Mouse (Mus musculus): ENCODE measurements around the gene Slc25a31. TPM values are rescaled to one million over a fixed set of nuclear protein-coding genes. Genes with fewer than 3 reads are reported as not detected.

Slc25a31 gene
- polyA plus RNA-seq, 1 experiment: not detected

DNA sequence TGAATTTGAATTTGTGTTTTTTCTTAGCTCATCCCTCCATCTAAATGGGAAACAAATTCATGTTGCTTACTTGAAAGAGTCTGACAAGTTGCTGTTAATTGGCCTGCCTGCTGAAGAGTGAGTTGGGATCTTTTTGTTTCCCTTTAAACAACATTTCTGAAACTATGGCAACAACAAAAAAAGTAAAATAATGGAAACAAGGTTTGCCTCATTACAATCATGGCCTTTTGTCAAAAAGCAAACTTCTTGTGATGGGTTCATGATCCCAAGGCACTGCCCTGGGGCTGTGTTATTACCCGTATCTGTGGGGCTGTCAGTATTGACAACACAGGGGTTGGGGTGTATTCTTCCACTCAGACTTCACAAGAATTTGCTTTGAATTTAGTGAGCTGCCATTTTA is 29.8 kb upstream of the Slc25a31 start:
- WGBS: 84% methylated on average over 1 of the region's 1 CpGs
- TF ChIP-seq CTCF (IDR thresholded peaks at IDR 0.05; ENCODE audit: control insufficient read depth, insufficient read depth, low read length): no peak
- TF ChIP-seq POLR2A (IDR thresholded peaks at IDR 0.05; ENCODE audit: borderline replicate concordance, control insufficient read depth, low read depth, low read length): no peak
- Histone ChIP-seq H3K27ac (ENCODE audit: control insufficient read depth, insufficient read depth, low read depth, low read length, poor library complexity) (no peak overlapping the region), H3K4me1 (ENCODE audit: control insufficient read depth, insufficient read depth, low read length) (no peaks in the 10 kb centered on the region), H3K4me3 (replicated peaks; ENCODE audit: control insufficient read depth, low read depth, low read length) (no peak overlapping the region)

DNA sequence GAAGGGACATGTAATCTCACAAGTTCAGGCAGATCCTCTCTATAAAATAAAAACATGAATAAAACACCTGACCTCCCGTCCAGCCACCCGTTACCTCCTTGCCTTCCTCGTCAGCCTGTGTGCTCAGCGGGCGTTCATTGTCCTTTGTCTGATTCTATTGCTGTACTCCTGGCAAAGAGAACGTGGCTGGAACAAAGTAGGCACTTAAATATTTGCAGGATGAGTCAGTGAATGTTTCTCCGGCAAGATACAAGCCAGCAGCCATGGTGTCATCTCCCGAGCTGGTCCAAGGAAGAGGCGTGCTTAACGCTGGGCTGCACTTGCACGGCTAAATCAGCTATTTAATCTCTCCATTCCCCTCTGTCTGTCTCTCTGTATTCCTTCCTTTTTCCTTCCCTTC is 26.3 kb upstream of the Slc25a31 start:
- Histone ChIP-seq H3K4me3 (replicated peaks; ENCODE audit: control insufficient read depth, low read depth, low read length) (no peak overlapping the region), H3K4me1 (ENCODE audit: control insufficient read depth, insufficient read depth, low read length) (no peaks in the 10 kb centered on the region), H3K27ac (ENCODE audit: control insufficient read depth, insufficient read depth, low read depth, low read length, poor library complexity) (no peak overlapping the region)
- WGBS: 86% methylated on average over 11 of the region's 11 CpGs
- TF ChIP-seq POLR2A (IDR thresholded peaks at IDR 0.05; ENCODE audit: borderline replicate concordance, control insufficient read depth, low read depth, low read length) (no peak), CTCF (IDR thresholded peaks at IDR 0.05; ENCODE audit: control insufficient read depth, insufficient read depth, low read length) (no peak)

DNA sequence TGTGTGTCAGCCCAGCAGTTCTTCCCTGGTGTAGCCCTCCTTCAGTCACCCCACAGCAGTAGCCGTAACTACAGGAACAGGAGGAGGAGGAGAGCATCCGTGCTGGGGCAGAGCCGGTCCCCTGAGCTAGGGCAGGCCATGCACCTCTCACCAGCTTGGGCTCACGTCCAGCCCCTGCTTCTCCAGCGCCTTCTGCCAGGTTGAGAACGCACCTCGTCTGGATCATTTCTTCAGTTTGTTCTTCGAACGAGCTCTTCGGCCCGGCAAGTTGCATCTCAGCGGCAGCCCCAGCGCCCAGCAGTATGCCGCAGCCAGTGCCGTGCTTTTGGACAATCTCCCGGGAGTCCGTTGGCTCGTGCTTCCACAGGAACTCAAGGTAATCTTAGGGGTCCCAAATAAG is 25.5 kb upstream of the Slc25a31 start:
- TF ChIP-seq POLR2A (IDR thresholded peaks at IDR 0.05; ENCODE audit: borderline replicate concordance, control insufficient read depth, low read depth, low read length) (no peak), CTCF (IDR thresholded peaks at IDR 0.05; ENCODE audit: control insufficient read depth, insufficient read depth, low read length) (no peak)
- no peak overlapping the region for H3K27ac ChIP-seq (ENCODE audit: control insufficient read depth, insufficient read depth, low read depth, low read length, poor library complexity)

DNA sequence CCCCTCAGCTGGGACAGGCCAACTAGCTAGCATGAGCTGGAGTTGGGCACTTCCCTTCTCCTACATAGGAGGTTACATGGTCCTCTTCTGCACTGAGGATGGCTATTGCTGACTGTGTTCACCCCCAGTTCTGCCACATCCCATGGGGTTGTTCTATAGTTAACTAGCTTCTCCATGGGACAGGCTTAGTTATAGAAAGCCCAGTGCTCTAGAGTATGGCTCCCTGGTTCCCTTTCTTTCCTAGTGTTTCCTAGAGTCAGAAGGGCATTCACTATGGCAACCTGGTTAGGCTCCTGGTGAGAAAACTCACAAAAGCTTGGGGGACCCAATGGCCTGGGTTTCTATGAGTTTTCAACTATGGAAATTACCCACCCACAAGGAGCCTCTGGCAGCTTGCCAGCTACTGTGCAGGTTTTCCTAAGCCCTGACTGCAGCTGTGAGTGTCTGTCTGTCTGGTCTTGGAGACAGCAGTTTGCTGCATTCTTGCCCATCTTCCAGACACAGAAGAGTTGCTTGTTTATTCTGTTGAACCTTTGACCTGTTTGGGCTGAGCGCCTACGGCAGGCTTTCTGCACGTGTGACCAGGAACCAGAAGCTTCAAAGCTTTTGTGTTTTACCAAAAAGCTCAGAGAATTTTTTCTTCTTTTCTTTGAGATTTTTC is 22.7 kb upstream of the Slc25a31 start:
- TF ChIP-seq POLR2A (IDR thresholded peaks at IDR 0.05; ENCODE audit: borderline replicate concordance, control insufficient read depth, low read depth, low read length) (no peak), CTCF (IDR thresholded peaks at IDR 0.05; ENCODE audit: control insufficient read depth, insufficient read depth, low read length) (no peak)
- Histone ChIP-seq H3K4me1 (ENCODE audit: control insufficient read depth, insufficient read depth, low read length) (no peaks in the 10 kb centered on the region), H3K27ac (ENCODE audit: control insufficient read depth, insufficient read depth, low read depth, low read length, poor library complexity) (no peak overlapping the region), H3K4me3 (replicated peaks; ENCODE audit: control insufficient read depth, low read depth, low read length) (no peak overlapping the region)
- 78% methylated on average over 3 of the region's 3 CpGs for WGBS

More for the DNA sequence above, 25.5 kb upstream of the Slc25a31 start:
- no peaks in the 10 kb centered on the region for H3K4me1 ChIP-seq (ENCODE audit: control insufficient read depth, insufficient read depth, low read length)
- WGBS: 90% methylated on average over 18 of the region's 18 CpGs
- no peak overlapping the region for H3K4me3 ChIP-seq (replicated peaks; ENCODE audit: control insufficient read depth, low read depth, low read length)

DNA sequence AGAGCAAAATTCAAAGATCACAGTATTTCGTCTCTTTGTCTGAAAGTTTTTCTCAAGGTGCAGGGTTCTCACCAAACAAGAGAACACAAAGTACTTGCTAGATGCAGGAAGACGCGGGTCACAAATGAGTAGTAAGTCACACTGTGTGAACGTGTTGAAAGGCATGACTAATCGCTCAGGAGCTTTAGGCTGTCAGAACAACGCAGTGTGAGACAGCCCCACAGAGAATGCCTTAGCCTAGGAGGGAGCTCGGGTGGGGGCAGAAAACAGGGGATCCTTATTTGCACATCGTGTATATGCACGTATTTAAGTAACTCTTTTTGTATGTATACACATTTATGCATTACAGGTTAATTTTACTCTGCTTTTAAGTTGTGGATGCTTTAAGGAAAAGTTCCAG is 21.8 kb upstream of the Slc25a31 start:
- H3K27ac ChIP-seq (ENCODE audit: control insufficient read depth, insufficient read depth, low read depth, low read length, poor library complexity): no peak overlapping the region
- WGBS: 79% methylated on average over 9 of the region's 9 CpGs
- no peaks in the 10 kb centered on the region for H3K4me1 ChIP-seq (ENCODE audit: control insufficient read depth, insufficient read depth, low read length)
- no peak for TF ChIP-seq POLR2A (IDR thresholded peaks at IDR 0.05; ENCODE audit: borderline replicate concordance, control insufficient read depth, low read depth, low read length)
- no peak for TF ChIP-seq CTCF (IDR thresholded peaks at IDR 0.05; ENCODE audit: control insufficient read depth, insufficient read depth, low read length)
- H3K4me3 ChIP-seq (replicated peaks; ENCODE audit: control insufficient read depth, low read depth, low read length): no peak overlapping the region

DNA sequence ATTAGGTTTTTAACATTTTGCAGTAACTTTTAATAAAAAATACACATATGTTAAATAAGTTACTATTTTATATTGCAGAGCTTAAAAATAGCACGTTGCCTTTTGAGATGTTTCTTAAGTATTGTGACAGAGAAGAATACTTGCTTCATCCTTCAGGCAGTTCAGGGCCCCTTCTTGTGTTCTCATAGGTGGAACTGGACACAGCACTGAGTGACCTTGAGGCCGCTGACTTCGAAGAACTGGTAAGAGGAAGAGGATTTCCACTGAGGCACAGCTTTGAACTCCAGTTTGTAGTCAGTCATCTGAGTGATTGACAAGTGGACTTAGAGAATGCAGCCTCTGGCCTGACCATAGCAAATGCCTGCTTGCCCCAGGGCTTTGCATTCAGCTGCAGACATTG is 21.1 kb upstream of the Slc25a31 start:
- whole genome bisulfite sequencing: 44% methylated on average over 3 of the region's 3 CpGs
- Histone ChIP-seq H3K27ac (ENCODE audit: control insufficient read depth, insufficient read depth, low read depth, low read length, poor library complexity) (no peak overlapping the region), H3K4me3 (replicated peaks; ENCODE audit: control insufficient read depth, low read depth, low read length) (no peak overlapping the region), H3K4me1 (ENCODE audit: control insufficient read depth, insufficient read depth, low read length) (no peaks in the 10 kb centered on the region)
- TF ChIP-seq CTCF (IDR thresholded peaks at IDR 0.05; ENCODE audit: control insufficient read depth, insufficient read depth, low read length): no peak
- no peak for TF ChIP-seq POLR2A (IDR thresholded peaks at IDR 0.05; ENCODE audit: borderline replicate concordance, control insufficient read depth, low read depth, low read length)

DNA sequence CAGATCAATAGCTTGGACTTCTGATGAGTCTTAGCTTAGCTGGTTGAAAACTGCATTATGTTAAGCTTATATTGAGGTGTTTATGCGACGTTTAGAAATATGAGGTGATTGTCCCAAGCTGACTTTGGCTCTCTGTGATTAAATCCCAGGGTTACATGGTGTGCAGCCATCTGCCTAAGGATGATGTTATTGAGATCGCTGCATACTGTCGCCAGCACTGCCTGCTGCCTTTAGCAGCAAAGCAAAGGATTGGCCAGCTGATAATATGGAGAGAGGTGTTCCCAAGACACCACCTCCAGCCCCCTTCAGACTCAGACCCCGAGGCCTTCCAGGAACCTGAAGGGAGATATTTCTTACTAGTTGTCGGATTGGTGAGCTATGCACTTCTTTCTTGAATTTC is 17.1 kb upstream of the Slc25a31 start:
- no peak overlapping the region for H3K4me3 ChIP-seq (replicated peaks; ENCODE audit: control insufficient read depth, low read depth, low read length)
- WGBS: 88% methylated on average over 6 of the region's 6 CpGs

DNA sequence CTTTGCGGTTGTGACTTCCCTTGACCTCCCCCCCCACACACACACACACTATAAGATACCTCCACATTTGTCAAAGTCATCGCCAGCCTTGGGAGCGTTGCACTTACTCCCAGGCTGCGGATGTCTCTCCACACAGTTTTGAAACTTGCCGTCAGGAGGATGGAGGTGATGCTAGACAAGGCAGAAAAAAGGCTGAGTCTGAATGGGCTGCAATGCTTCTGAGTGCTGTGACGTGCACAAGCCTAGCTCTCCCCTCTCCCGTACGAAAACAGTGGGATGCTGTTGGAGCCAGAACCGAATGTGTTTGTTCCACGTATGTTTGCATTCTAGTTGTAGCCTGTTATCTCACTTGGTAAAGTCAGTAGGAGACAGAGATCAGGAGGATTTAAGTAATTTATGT is 15.2 kb upstream of the Slc25a31 start:
- H3K4me3 ChIP-seq (replicated peaks; ENCODE audit: control insufficient read depth, low read depth, low read length): no peak overlapping the region
- 85% methylated on average over 10 of the region's 10 CpGs for WGBS
- TF ChIP-seq CTCF (IDR thresholded peaks at IDR 0.05; ENCODE audit: control insufficient read depth, insufficient read depth, low read length) (no peak), POLR2A (IDR thresholded peaks at IDR 0.05; ENCODE audit: borderline replicate concordance, control insufficient read depth, low read depth, low read length) (no peak)
- H3K27ac ChIP-seq (ENCODE audit: control insufficient read depth, insufficient read depth, low read depth, low read length, poor library complexity): no peak overlapping the region
- H3K4me1 ChIP-seq (ENCODE audit: control insufficient read depth, insufficient read depth, low read length): peaks cover 2% of the 10 kb centered on the region

More for the DNA sequence above, 17.1 kb upstream of the Slc25a31 start:
- Histone ChIP-seq H3K27ac (ENCODE audit: control insufficient read depth, insufficient read depth, low read depth, low read length, poor library complexity) (no peak overlapping the region), H3K4me1 (ENCODE audit: control insufficient read depth, insufficient read depth, low read length) (peaks cover 2% of the 10 kb centered on the region)
- TF ChIP-seq POLR2A (IDR thresholded peaks at IDR 0.05; ENCODE audit: borderline replicate concordance, control insufficient read depth, low read depth, low read length): no peak
- no peak for TF ChIP-seq CTCF (IDR thresholded peaks at IDR 0.05; ENCODE audit: control insufficient read depth, insufficient read depth, low read length)

DNA sequence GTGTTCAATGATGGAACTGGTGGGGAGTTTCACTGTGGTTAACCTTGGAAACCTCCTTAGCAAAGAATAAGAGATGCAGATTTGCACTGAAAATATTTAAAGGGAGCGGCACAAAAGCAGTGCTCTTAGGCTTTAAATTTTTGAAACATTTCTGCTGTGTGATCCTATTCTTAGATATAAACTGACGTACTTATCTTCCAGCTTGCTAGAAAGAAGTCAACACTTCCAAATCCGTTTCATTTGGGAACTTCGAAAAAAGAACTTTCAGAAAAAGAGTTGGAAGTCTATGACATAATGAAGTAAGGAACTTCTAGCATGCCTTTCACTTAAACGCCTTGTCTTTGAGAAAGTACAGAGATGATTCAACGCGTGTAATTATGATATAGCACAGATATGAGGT is 14.7 kb upstream of the Slc25a31 start:
- 64% methylated on average over 7 of the region's 7 CpGs for WGBS
- no peak overlapping the region for H3K27ac ChIP-seq (ENCODE audit: control insufficient read depth, insufficient read depth, low read depth, low read length, poor library complexity)
- TF ChIP-seq CTCF (IDR thresholded peaks at IDR 0.05; ENCODE audit: control insufficient read depth, insufficient read depth, low read length): no peak
- no peak for TF ChIP-seq POLR2A (IDR thresholded peaks at IDR 0.05; ENCODE audit: borderline replicate concordance, control insufficient read depth, low read depth, low read length)
- H3K4me1 ChIP-seq (ENCODE audit: control insufficient read depth, insufficient read depth, low read length): peaks cover 2% of the 10 kb centered on the region
- H3K4me3 ChIP-seq (replicated peaks; ENCODE audit: control insufficient read depth, low read depth, low read length): no peak overlapping the region
